Mouse (Mus musculus): Measurements from ENCODE around the gene Plau. TPM values are rescaled to one million over a fixed set of nuclear protein-coding genes. Genes with fewer than 3 reads are reported as not detected.

The Plau gene
- polyA plus RNA-seq, 2 experiments: 3.1 to 9.1 TPM

DNA sequence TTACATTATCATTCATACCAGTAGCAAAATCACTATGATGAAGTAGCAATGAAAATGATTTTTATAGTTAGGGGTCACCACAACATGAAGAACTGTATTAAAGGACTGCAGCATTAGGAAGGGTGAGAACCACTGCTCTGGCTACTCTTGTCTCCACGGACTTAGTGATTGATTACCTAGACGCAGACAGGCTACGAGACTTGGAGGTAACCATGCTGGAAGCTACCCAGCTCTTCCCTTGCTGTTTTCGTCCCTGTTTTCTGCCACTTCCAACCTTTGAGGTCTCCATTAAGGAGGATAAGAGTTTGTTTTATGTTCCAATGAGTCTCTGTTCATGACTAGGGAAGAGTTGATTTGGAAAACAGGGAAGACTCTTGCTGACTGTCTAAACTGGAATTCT lies 27.7 kb downstream of the Plau start:
- TF ChIP-seq POLR2A (IDR thresholded peaks at IDR 0.05; ENCODE audit: borderline replicate concordance, extremely low read depth, insufficient read depth, insufficient read length): no peak
- Histone ChIP-seq H3K4me1 (ENCODE audit: control insufficient read depth, insufficient read depth, low read length) (no peaks in the 10 kb centered on the region), H3K4me2 (replicated peaks; ENCODE audit: low read depth, low read length, severe bottlenecking) (no peak overlapping the region), H3K9me3 (ENCODE audit: control insufficient read depth, low read length) (no peaks in the 10 kb centered on the region), H3K4me3 (replicated peaks; ENCODE audit: low read length) (no peak overlapping the region), H3K36me3 (ENCODE audit: control insufficient read depth, insufficient read depth, low read length) (no peaks in the 10 kb centered on the region), H3K27me3 (ENCODE audit: control insufficient read depth, insufficient read depth, low read length) (no peaks in the 10 kb centered on the region), H3K27ac (replicated peaks; ENCODE audit: low read depth, low read length) (no peak overlapping the region), H3K9ac (ENCODE audit: low read depth, low read length, severe bottlenecking) (no peak overlapping the region)
- no peak for DNase-seq (ENCODE audit: low spot score)
- ATAC-seq (ENCODE audit: low FRiP score, low read depth): no peak
- 54% methylated on average over 4 of the region's 4 CpGs for WGBS

DNA sequence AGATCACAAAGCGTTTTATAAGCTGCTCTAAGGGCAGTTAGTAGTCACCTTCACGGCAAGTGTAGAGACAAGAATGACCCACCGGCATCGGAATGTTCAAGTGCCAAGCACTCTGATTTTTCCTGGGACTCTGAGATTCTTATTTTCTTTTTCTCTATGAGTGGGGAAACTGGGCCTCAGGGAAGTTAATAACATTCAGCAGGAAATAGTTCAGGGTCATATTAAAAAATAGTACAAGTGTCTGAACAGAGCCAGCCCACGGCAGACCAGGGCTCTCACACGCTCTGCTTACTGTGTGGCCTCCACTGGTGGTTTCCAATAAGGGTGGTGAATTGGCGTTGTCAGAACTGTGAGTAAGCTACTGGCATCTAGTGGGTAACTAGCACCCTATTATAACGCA lies 29.1 kb downstream of the Plau start:
- DNase-seq (ENCODE audit: low spot score) (no peak), ATAC-seq (ENCODE audit: low FRiP score, low read depth) (no peak)
- Histone ChIP-seq H3K27ac (replicated peaks; ENCODE audit: low read depth, low read length) (no peak overlapping the region), H3K4me3 (replicated peaks; ENCODE audit: low read length) (no peak overlapping the region), H3K4me1 (ENCODE audit: control insufficient read depth, insufficient read depth, low read length) (no peaks in the 10 kb centered on the region), H3K9ac (ENCODE audit: low read depth, low read length, severe bottlenecking) (no peak overlapping the region), H3K36me3 (ENCODE audit: control insufficient read depth, insufficient read depth, low read length) (no peaks in the 10 kb centered on the region), H3K27me3 (ENCODE audit: control insufficient read depth, insufficient read depth, low read length) (no peaks in the 10 kb centered on the region), H3K9me3 (ENCODE audit: control insufficient read depth, low read length) (no peaks in the 10 kb centered on the region), H3K4me2 (replicated peaks; ENCODE audit: low read depth, low read length, severe bottlenecking) (no peak overlapping the region)
- WGBS: 58% methylated on average over 8 of the region's 8 CpGs
- TF ChIP-seq POLR2A (IDR thresholded peaks at IDR 0.05; ENCODE audit: borderline replicate concordance, extremely low read depth, insufficient read depth, insufficient read length): no peak

DNA sequence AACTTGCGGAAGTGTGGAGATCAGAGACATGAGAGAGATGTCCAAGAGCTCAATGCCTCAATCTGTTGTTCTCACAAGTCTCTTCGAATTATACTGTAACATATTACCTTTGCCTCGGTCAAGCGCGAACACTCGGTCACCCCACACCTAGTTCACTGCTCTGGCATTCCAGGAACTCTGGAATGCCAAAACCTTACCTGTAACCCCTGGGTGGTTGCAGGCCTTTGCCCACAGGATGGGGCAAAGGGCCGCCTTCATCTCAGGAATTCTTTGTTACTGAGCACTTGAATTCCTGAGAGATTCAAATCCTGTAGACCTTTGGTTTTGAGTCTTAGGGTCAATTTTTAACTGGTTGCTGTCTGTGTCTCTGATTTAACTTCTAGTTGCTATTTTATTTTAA lies 29.9 kb downstream of the Plau start:
- H3K4me1 ChIP-seq (ENCODE audit: control insufficient read depth, insufficient read depth, low read length): no peaks in the 10 kb centered on the region
- no peaks in the 10 kb centered on the region for H3K9me3 ChIP-seq (ENCODE audit: control insufficient read depth, low read length)
- H3K9ac ChIP-seq (ENCODE audit: low read depth, low read length, severe bottlenecking): no peak overlapping the region
- no peak overlapping the region for H3K4me2 ChIP-seq (replicated peaks; ENCODE audit: low read depth, low read length, severe bottlenecking)
- WGBS: 82% methylated on average over 7 of the region's 7 CpGs
- ATAC-seq (ENCODE audit: low FRiP score, low read depth) (no peak), DNase-seq (ENCODE audit: low spot score) (no peak)
- H3K36me3 ChIP-seq (ENCODE audit: control insufficient read depth, insufficient read depth, low read length): no peaks in the 10 kb centered on the region
- H3K27me3 ChIP-seq (ENCODE audit: control insufficient read depth, insufficient read depth, low read length): no peaks in the 10 kb centered on the region
- no peak overlapping the region for H3K4me3 ChIP-seq (replicated peaks; ENCODE audit: low read length)
- no peak for TF ChIP-seq POLR2A (IDR thresholded peaks at IDR 0.05; ENCODE audit: borderline replicate concordance, extremely low read depth, insufficient read depth, insufficient read length)
- H3K27ac ChIP-seq (replicated peaks; ENCODE audit: low read depth, low read length): no peak overlapping the region

DNA sequence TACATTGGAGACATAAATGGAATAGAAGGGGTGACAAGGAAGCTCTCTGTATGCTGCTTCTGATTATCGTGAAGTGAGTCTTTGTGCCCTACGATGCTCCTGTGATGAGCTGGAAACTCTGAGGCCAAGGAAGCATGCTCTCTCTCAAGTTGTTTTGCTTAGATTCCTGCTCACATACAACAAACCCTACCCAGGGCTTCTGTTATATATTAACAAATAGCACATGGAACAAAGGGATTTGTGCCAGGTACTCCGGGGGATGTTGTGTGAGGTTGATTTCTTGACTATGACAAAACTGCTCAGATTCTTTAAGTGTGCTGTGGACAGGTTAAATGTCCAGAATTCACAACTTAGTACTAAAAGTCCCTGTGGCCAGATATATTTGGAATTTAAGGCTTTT lies 33.6 kb downstream of the Plau start:
- no peaks in the 10 kb centered on the region for H3K4me1 ChIP-seq (ENCODE audit: control insufficient read depth, insufficient read depth, low read length)
- H3K4me2 ChIP-seq (replicated peaks; ENCODE audit: low read depth, low read length, severe bottlenecking): no peak overlapping the region
- DNase-seq (ENCODE audit: low spot score): no peak
- WGBS: 82% methylated on average over 3 of the region's 3 CpGs
- H3K27me3 ChIP-seq (ENCODE audit: control insufficient read depth, insufficient read depth, low read length): no peaks in the 10 kb centered on the region
- H3K9me3 ChIP-seq (ENCODE audit: control insufficient read depth, low read length): no peaks in the 10 kb centered on the region
- ATAC-seq (ENCODE audit: low FRiP score, low read depth): no peak
- TF ChIP-seq POLR2A (IDR thresholded peaks at IDR 0.05; ENCODE audit: borderline replicate concordance, extremely low read depth, insufficient read depth, insufficient read length): no peak
- H3K27ac ChIP-seq (replicated peaks; ENCODE audit: low read depth, low read length): no peak overlapping the region
- no peak overlapping the region for H3K4me3 ChIP-seq (replicated peaks; ENCODE audit: low read length)
- no peaks in the 10 kb centered on the region for H3K36me3 ChIP-seq (ENCODE audit: control insufficient read depth, insufficient read depth, low read length)
- no peak overlapping the region for H3K9ac ChIP-seq (ENCODE audit: low read depth, low read length, severe bottlenecking)

DNA sequence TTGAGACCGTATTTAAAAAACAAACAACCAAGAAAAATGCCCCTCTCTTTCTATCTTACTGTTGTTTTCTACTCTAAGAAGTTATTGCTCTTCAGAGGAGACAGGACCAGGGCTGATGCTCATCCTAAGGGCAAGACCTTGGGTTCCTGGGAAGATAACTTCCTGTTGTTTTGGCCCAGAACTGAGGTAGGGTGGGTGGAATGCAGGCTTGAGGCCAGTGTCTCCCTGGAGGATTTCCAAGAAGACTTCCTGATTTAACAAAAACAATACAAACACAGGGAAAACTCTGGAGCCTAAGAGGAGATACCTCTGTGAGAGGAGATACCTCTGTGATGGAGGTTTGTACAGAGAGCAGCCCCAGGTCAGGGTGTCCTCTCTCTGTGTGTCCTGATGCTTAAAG lies 35.0 kb downstream of the Plau start:
- ATAC-seq (ENCODE audit: low FRiP score, low read depth): no peak
- Histone ChIP-seq H3K4me1 (ENCODE audit: control insufficient read depth, insufficient read depth, low read length) (no peaks in the 10 kb centered on the region), H3K4me3 (replicated peaks; ENCODE audit: low read length) (no peak overlapping the region), H3K27ac (replicated peaks; ENCODE audit: low read depth, low read length) (no peak overlapping the region), H3K9ac (ENCODE audit: low read depth, low read length, severe bottlenecking) (no peak overlapping the region), H3K27me3 (ENCODE audit: control insufficient read depth, insufficient read depth, low read length) (no peaks in the 10 kb centered on the region), H3K9me3 (ENCODE audit: control insufficient read depth, low read length) (no peaks in the 10 kb centered on the region), H3K4me2 (replicated peaks; ENCODE audit: low read depth, low read length, severe bottlenecking) (no peak overlapping the region), H3K36me3 (ENCODE audit: control insufficient read depth, insufficient read depth, low read length) (no peaks in the 10 kb centered on the region)
- DNase-seq (ENCODE audit: low spot score): no peak
- 88% methylated on average over 1 of the region's 1 CpGs for WGBS
- no peak for TF ChIP-seq POLR2A (IDR thresholded peaks at IDR 0.05; ENCODE audit: borderline replicate concordance, extremely low read depth, insufficient read depth, insufficient read length)

DNA sequence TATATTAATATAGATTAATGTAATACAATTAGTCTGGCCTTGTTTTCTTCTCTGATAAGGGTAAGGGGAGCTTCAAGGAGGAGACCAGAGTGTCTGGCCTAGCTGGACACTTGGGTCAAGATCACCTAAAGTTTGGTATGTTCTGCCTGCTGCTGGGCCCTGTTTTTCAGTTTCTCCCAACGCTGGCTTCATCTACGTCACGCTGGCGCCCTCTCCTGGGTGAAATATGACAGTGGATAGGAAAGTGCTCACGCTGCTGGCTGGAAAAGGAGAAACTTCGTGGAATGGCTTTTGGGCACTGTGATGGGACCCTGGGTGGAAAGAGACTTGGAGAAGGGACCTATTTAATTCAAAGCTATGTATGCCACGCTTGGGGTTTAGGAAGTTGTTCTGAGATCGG lies 36.8 kb downstream of the Plau start:
- H3K4me1 ChIP-seq (ENCODE audit: control insufficient read depth, insufficient read depth, low read length): no peaks in the 10 kb centered on the region
- ATAC-seq (ENCODE audit: low FRiP score, low read depth): peak; percentile 72
- no peaks in the 10 kb centered on the region for H3K27me3 ChIP-seq (ENCODE audit: control insufficient read depth, insufficient read depth, low read length)
- TF ChIP-seq POLR2A (IDR thresholded peaks at IDR 0.05; ENCODE audit: borderline replicate concordance, extremely low read depth, insufficient read depth, insufficient read length): 0 out of 2 replicates have a peak, but pooled peaks have one; percentile 29
- peak; percentile 73 for DNase-seq (ENCODE audit: low spot score)
- WGBS: under 1% methylated on average over 8 of the region's 8 CpGs
- no peak overlapping the region for H3K9ac ChIP-seq (ENCODE audit: low read depth, low read length, severe bottlenecking)
- H3K9me3 ChIP-seq (ENCODE audit: control insufficient read depth, low read length): no peaks in the 10 kb centered on the region
- H3K27ac ChIP-seq (replicated peaks; ENCODE audit: low read depth, low read length): no peak overlapping the region
- no peak overlapping the region for H3K4me2 ChIP-seq (replicated peaks; ENCODE audit: low read depth, low read length, severe bottlenecking)
- no peak overlapping the region for H3K4me3 ChIP-seq (replicated peaks; ENCODE audit: low read length)
- H3K36me3 ChIP-seq (ENCODE audit: control insufficient read depth, insufficient read depth, low read length): no peaks in the 10 kb centered on the region
